Mouse (Mus musculus) thymus, adult 2 months (tissue): ENCODE measurements around the gene Epo.

Experiments used
- CTCF ChIP-seq: fragments of 200-500 bp; IDR thresholded peaks from 2 replicates; pipeline ENCODE4 v1.5.1; 2012; ENCODE audit warnings: mild to moderate bottlenecking, control low read depth, low read length, moderate library complexity, borderline replicate concordance; ENCODE audit not compliant: control insufficient read depth, poor library complexity, insufficient read depth; ENCODE audit errors: extremely low read depth
- POLR2A ChIP-seq: fragments of 200-500 bp; IDR thresholded peaks from 2 replicates; pipeline ENCODE4 v1.6.1; 2012; ENCODE audit warnings: mild to moderate bottlenecking, low read length, control low read depth, moderate library complexity; ENCODE audit not compliant: control insufficient read depth, poor library complexity, insufficient read depth; ENCODE audit errors: extremely low read depth

GRCm38 (mm10) chr5:137580246-137580645 is 47.2 kb upstream of the Epo start:
- TF ChIP-seq POLR2A (no peak), CTCF (no peak)
